Mouse (Mus musculus) heart, adult 2 months (tissue): Measurements from ENCODE around the gene Emc3.

ENCODE experiments used
- EP300 ChIP-seq: fragments of 200-500 bp; IDR thresholded peaks from 2 replicates; pipeline ENCODE4 v1.6.1; 2011; ENCODE audit warnings: low read depth, low read length, control low read depth; ENCODE audit not compliant: insufficient read depth
- POLR2A ChIP-seq: fragments of 200-500 bp; IDR thresholded peaks from 2 replicates; pipeline ENCODE4 v1.6.1; 2011; ENCODE audit warnings: mild to moderate bottlenecking, low read depth, low read length, control low read depth; ENCODE audit not compliant: insufficient read depth

GRCm38 (mm10) chr6:113517434-113518080 is 13.9 kb downstream of the Emc3 start:
- no peak for TF ChIP-seq EP300
- TF ChIP-seq POLR2A: no peak
